Mouse (Mus musculus) urinary bladder, adult 18-20 months (tissue): ENCODE data around the gene Pms2.

Experiments
- DNase-seq, 2 experiments: peaks; one replicate each; pipeline ENCODE4 v3.0.0; 2022; ENCODE audit warnings: low spot score in 2 of 2, mixed read lengths in 2 of 2

Pms2 gene

GRCm38 (mm10) chr5:143909417-143910400 lies at the start of gene Pms2, which contains the start of gene Aimp2:
Gene Pms2 (plus strand): TSS chr5:143909964.
Gene Aimp2 (minus strand): TSS chr5:143909847.
- DNase-seq, result peak; percentile 88 to 97

- no peak for DNase-seq
Observed at GRCm38 (mm10) chr5:143871547-143872169, 38.1 kb upstream of the Pms2 start.

GRCm38 (mm10) chr5:143874571-143874970 lies 35.2 kb upstream of the Pms2 start:
- no peak for DNase-seq

GRCm38 (mm10) chr5:143885274-143885673 lies 24.5 kb upstream of the Pms2 start:
- DNase-seq, result no peak

- DNase-seq, result no peak
Observed at GRCm38 (mm10) chr5:143890741-143891140, 19.0 kb upstream of the Pms2 start.

GRCm38 (mm10) chr5:143892255-143892886 lies 17.4 kb upstream of the Pms2 start:
- DNase-seq, result no peak

- peak; percentile 52 to 82 for DNase-seq
Observed at GRCm38 (mm10) chr5:143893396-143893795, 16.4 kb upstream of the Pms2 start.

- no peak for DNase-seq
Observed at GRCm38 (mm10) chr5:143897635-143898330, 12.0 kb upstream of the Pms2 start, which contains the start of gene Ankrd61. Gene Ankrd61 (minus strand): TSS chr5:143897685.

GRCm38 (mm10) chr5:143902111-143902510 lies 7.7 kb upstream of the Pms2 start:
- DNase-seq, result no peak

GRCm38 (mm10) chr5:143903813-143904212 lies 6.0 kb upstream of the Pms2 start:
- DNase-seq, result no peak

- no peak for DNase-seq
Observed at GRCm38 (mm10) chr5:143906429-143906828, 3.3 kb upstream of the Pms2 start.

- no peak for DNase-seq
Observed at GRCm38 (mm10) chr5:143908926-143909325, 838 bp upstream of the Pms2 start.

GRCm38 (mm10) chr5:143916221-143916620 lies 6.5 kb downstream of the Pms2 start:
- DNase-seq, result no peak

GRCm38 (mm10) chr5:143917418-143917817 lies 7.7 kb downstream of the Pms2 start:
- DNase-seq, result peak; percentile 38 to 42

GRCm38 (mm10) chr5:143918120-143918519 lies 8.4 kb downstream of the Pms2 start:
- DNase-seq, result no peak

GRCm38 (mm10) chr5:143924781-143925452 lies 15.2 kb downstream of the Pms2 start:
- no peak for DNase-seq

GRCm38 (mm10) chr5:143927875-143928274 lies 18.1 kb downstream of the Pms2 start, which contains the start of gene Gm42421:
Gene Gm42421 (plus strand): TSS chr5:143928175.
- DNase-seq, result no peak

GRCm38 (mm10) chr5:143929291-143929690 lies 19.5 kb downstream of the Pms2 start:
- no peak for DNase-seq

GRCm38 (mm10) chr5:143930656-143931055 lies 20.9 kb downstream of the Pms2 start:
- DNase-seq, result no peak

- no peak for DNase-seq
Observed at GRCm38 (mm10) chr5:143931863-143932580, 22.3 kb downstream of the Pms2 start.
